Mouse (Mus musculus) heart, postnatal 0 days (tissue): ENCODE data around the gene Slc29a3.

ENCODE experiments used
- CTCF ChIP-seq: IDR thresholded peaks from 2 replicates; pipeline ENCODE4 v1.5.1; 2016; ENCODE audit warnings: antibody characterized with exemption, control low read depth, low read depth
- EP300 ChIP-seq: IDR thresholded peaks from 2 replicates; pipeline ENCODE4 v1.6.1; 2016; ENCODE audit warnings: antibody characterized with exemption, low read depth

DNA sequence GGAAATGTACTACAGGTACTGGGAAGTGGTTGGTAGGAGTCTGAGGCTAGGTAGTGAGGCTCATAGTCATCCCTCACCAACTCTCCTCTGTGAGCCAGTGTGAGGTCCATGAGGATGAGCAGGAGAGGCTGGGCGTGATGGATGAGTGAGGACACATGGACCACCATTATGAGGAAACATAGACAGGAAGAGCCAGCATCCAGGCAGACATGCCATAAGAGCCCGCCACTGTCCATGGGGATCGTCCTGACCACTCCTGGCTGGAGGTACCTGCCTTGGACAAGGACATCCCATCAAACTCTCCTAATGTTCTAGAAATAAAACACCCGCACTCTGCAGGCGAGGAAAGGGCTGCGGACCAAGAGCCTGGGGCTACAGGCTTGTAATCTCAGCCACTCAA lies 56.2 kb downstream of the Slc29a3 start, which contains the start of gene Cdh23:
- TF ChIP-seq CTCF (no peak), EP300 (no peak)
